Mouse (Mus musculus): ENCODE results near the gene Dnajc15. TPM values are rescaled to one million over a fixed set of nuclear protein-coding genes. Genes with fewer than 3 reads are reported as not detected.

Dnajc15 gene
- total and polyA plus RNA-seq, 3 experiments, result 16.3 to 51.5 (median 17.6) TPM

- Histone ChIP-seq H3K4me3 (ENCODE audit: low read depth, low read length) (no peak overlapping the region), H3K9me3 (replicated peaks) (no peaks in the 10 kb centered on the region), H3K27me3 (ENCODE audit: insufficient read depth, low read length) (no peaks in the 10 kb centered on the region), H3K36me3 (replicated peaks) (peaks cover 19% of the 10 kb centered on the region), H3K4me1 (ENCODE audit: insufficient read depth, low read depth, low read length) (no peaks in the 10 kb centered on the region)
- DNase-seq (ENCODE audit: low spot score), result no peak
- ATAC-seq (ENCODE audit: extremely low read depth, insufficient number of reproducible peaks, low FRiP score, poor library complexity, severe bottlenecking), result no peak
- TF ChIP-seq GATA2 (IDR thresholded peaks at IDR 0.05; ENCODE audit: borderline replicate concordance, low read depth, low read length), result no peak
- TF ChIP-seq GATA1 (IDR thresholded peaks at IDR 0.05; ENCODE audit: borderline replicate concordance, low read length), result no peak
- no peak for TF ChIP-seq POLR2AphosphoS5 (IDR thresholded peaks at IDR 0.05; ENCODE audit: insufficient replicate concordance, low read depth, low read length)
- no peak for TF ChIP-seq TAL1 (conservative IDR thresholded peaks at IDR 0.05; ENCODE audit: low read depth, low read length)
- TF ChIP-seq CTCF (IDR thresholded peaks at IDR 0.05; ENCODE audit: low read depth, low read length), result no peak
These were observed 43.0 kb downstream of the Dnajc15 start for GRCm38 (mm10) chr14:77831936-77832335.

GRCm38 (mm10) chr14:77829673-77830072, 45.3 kb downstream of the Dnajc15 start:
- H3K4me3 ChIP-seq (ENCODE audit: low read depth, low read length), result no peak overlapping the region
- no peaks in the 10 kb centered on the region for H3K9me3 ChIP-seq (replicated peaks)
- H3K36me3 ChIP-seq (replicated peaks), result peaks cover 28% of the 10 kb centered on the region
- H3K27me3 ChIP-seq (ENCODE audit: insufficient read depth, low read length), result no peaks in the 10 kb centered on the region
- no peaks in the 10 kb centered on the region for H3K4me1 ChIP-seq (ENCODE audit: insufficient read depth, low read depth, low read length)
- no peak for DNase-seq (ENCODE audit: low spot score)
- TF ChIP-seq GATA1 (IDR thresholded peaks at IDR 0.05; ENCODE audit: borderline replicate concordance, low read length) (no peak), TAL1 (conservative IDR thresholded peaks at IDR 0.05; ENCODE audit: low read depth, low read length) (no peak), CTCF (IDR thresholded peaks at IDR 0.05; ENCODE audit: low read depth, low read length) (no peak), POLR2AphosphoS5 (IDR thresholded peaks at IDR 0.05; ENCODE audit: insufficient replicate concordance, low read depth, low read length) (no peak), GATA2 (IDR thresholded peaks at IDR 0.05; ENCODE audit: borderline replicate concordance, low read depth, low read length) (no peak)
- no peak for ATAC-seq (ENCODE audit: extremely low read depth, insufficient number of reproducible peaks, low FRiP score, poor library complexity, severe bottlenecking)

- no peak for ATAC-seq (ENCODE audit: extremely low read depth, insufficient number of reproducible peaks, low FRiP score, poor library complexity, severe bottlenecking)
- no peaks in the 10 kb centered on the region for H3K4me1 ChIP-seq (ENCODE audit: insufficient read depth, low read depth, low read length)
- no peaks in the 10 kb centered on the region for H3K9me3 ChIP-seq (replicated peaks)
These were observed 49.0 kb downstream of the Dnajc15 start for GRCm38 (mm10) chr14:77825891-77826290.

GRCm38 (mm10) chr14:77825121-77825520, 49.8 kb downstream of the Dnajc15 start:
- DNase-seq (ENCODE audit: low spot score), result no peak
- H3K36me3 ChIP-seq (replicated peaks), result peaks cover 46% of the 10 kb centered on the region
- TF ChIP-seq GATA1 (IDR thresholded peaks at IDR 0.05; ENCODE audit: borderline replicate concordance, low read length) (no peak), GATA2 (IDR thresholded peaks at IDR 0.05; ENCODE audit: borderline replicate concordance, low read depth, low read length) (no peak)
- H3K4me1 ChIP-seq (ENCODE audit: insufficient read depth, low read depth, low read length), result no peaks in the 10 kb centered on the region
- H3K9me3 ChIP-seq (replicated peaks), result no peaks in the 10 kb centered on the region
- no peak overlapping the region for H3K4me3 ChIP-seq (ENCODE audit: low read depth, low read length)
- H3K27me3 ChIP-seq (ENCODE audit: insufficient read depth, low read length), result no peaks in the 10 kb centered on the region
- ATAC-seq (ENCODE audit: extremely low read depth, insufficient number of reproducible peaks, low FRiP score, poor library complexity, severe bottlenecking), result no peak

More at GRCm38 (mm10) chr14:77825891-77826290, 49.0 kb downstream of the Dnajc15 start:
- no peak for TF ChIP-seq CTCF (IDR thresholded peaks at IDR 0.05; ENCODE audit: low read depth, low read length)
- TF ChIP-seq GATA2 (IDR thresholded peaks at IDR 0.05; ENCODE audit: borderline replicate concordance, low read depth, low read length), result no peak
- TF ChIP-seq GATA1 (IDR thresholded peaks at IDR 0.05; ENCODE audit: borderline replicate concordance, low read length), result no peak
- TF ChIP-seq POLR2AphosphoS5 (IDR thresholded peaks at IDR 0.05; ENCODE audit: insufficient replicate concordance, low read depth, low read length), result no peak
- no peak for TF ChIP-seq TAL1 (conservative IDR thresholded peaks at IDR 0.05; ENCODE audit: low read depth, low read length)
- H3K4me3 ChIP-seq (ENCODE audit: low read depth, low read length), result no peak overlapping the region
- peaks cover 43% of the 10 kb centered on the region for H3K36me3 ChIP-seq (replicated peaks)
- H3K27me3 ChIP-seq (ENCODE audit: insufficient read depth, low read length), result no peaks in the 10 kb centered on the region
- DNase-seq (ENCODE audit: low spot score), result no peak

- H3K36me3 ChIP-seq (replicated peaks), result peaks cover 33% of the 10 kb centered on the region
- no peak for DNase-seq (ENCODE audit: low spot score)
- no peak overlapping the region for H3K4me3 ChIP-seq (ENCODE audit: low read depth, low read length)
- ATAC-seq (ENCODE audit: extremely low read depth, insufficient number of reproducible peaks, low FRiP score, poor library complexity, severe bottlenecking), result no peak
- H3K27me3 ChIP-seq (ENCODE audit: insufficient read depth, low read length), result no peaks in the 10 kb centered on the region
- no peaks in the 10 kb centered on the region for H3K4me1 ChIP-seq (ENCODE audit: insufficient read depth, low read depth, low read length)
- H3K9me3 ChIP-seq (replicated peaks), result no peaks in the 10 kb centered on the region
- TF ChIP-seq TAL1 (conservative IDR thresholded peaks at IDR 0.05; ENCODE audit: low read depth, low read length) (no peak), GATA1 (IDR thresholded peaks at IDR 0.05; ENCODE audit: borderline replicate concordance, low read length) (no peak), GATA2 (IDR thresholded peaks at IDR 0.05; ENCODE audit: borderline replicate concordance, low read depth, low read length) (no peak), POLR2AphosphoS5 (IDR thresholded peaks at IDR 0.05; ENCODE audit: insufficient replicate concordance, low read depth, low read length) (no peak), CTCF (IDR thresholded peaks at IDR 0.05; ENCODE audit: low read depth, low read length) (no peak)
These were observed 55.1 kb downstream of the Dnajc15 start for GRCm38 (mm10) chr14:77819841-77820240.

- DNase-seq (ENCODE audit: low spot score), result no peak
- H3K27me3 ChIP-seq (ENCODE audit: insufficient read depth, low read length), result no peaks in the 10 kb centered on the region
- no peaks in the 10 kb centered on the region for H3K4me1 ChIP-seq (ENCODE audit: insufficient read depth, low read depth, low read length)
- TF ChIP-seq POLR2AphosphoS5 (IDR thresholded peaks at IDR 0.05; ENCODE audit: insufficient replicate concordance, low read depth, low read length) (no peak), GATA2 (IDR thresholded peaks at IDR 0.05; ENCODE audit: borderline replicate concordance, low read depth, low read length) (no peak), GATA1 (IDR thresholded peaks at IDR 0.05; ENCODE audit: borderline replicate concordance, low read length) (no peak), TAL1 (conservative IDR thresholded peaks at IDR 0.05; ENCODE audit: low read depth, low read length) (no peak), CTCF (IDR thresholded peaks at IDR 0.05; ENCODE audit: low read depth, low read length) (no peak)
- H3K4me3 ChIP-seq (ENCODE audit: low read depth, low read length), result no peak overlapping the region
- no peak for ATAC-seq (ENCODE audit: extremely low read depth, insufficient number of reproducible peaks, low FRiP score, poor library complexity, severe bottlenecking)
- peaks cover 17% of the 10 kb centered on the region for H3K36me3 ChIP-seq (replicated peaks)
- H3K9me3 ChIP-seq (replicated peaks), result no peaks in the 10 kb centered on the region
These were observed 57.4 kb downstream of the Dnajc15 start for GRCm38 (mm10) chr14:77817561-77817960.

Measured in G1E (cell line).